ENCODE assay signal across 17 mouse cellular contexts in genomic region chr2:180611882-180612281, GRCm38 (mm10). TPM values are rescaled to one million over a fixed set of nuclear protein-coding genes. Genes with fewer than 3 reads are reported as not detected.
"Had no signal": no experiment of that assay in that cellular context is flagged by ENCODE, and none has a peak within 500 bp of the region (broad histone marks: within the 10 kb centered on the region; RNA-seq: fewer than 3 reads in every experiment).

No protein-coding gene starts in this region.

- H3K4me2 ChIP-seq: lung, embryonic 15.5 days; midbrain, embryonic 11.5 days; midbrain, embryonic 13.5 days; midbrain, embryonic 15.5 days; neural tube, embryonic 12.5 days; stomach, embryonic 15.5 days had no signal

- ATAC-seq: lung, postnatal 0 days; midbrain, embryonic 13.5 days; midbrain, embryonic 15.5 days had no signal

- H3K9ac ChIP-seq: lung, embryonic 15.5 days; midbrain, embryonic 13.5 days; midbrain, embryonic 15.5 days; neural tube, embryonic 12.5 days; stomach, embryonic 15.5 days had no signal

- H3K9me3 ChIP-seq: lung, embryonic 15.5 days; megakaryocyte, embryonic 14.5 days; midbrain, embryonic 13.5 days; midbrain, embryonic 15.5 days; neural tube, embryonic 12.5 days; stomach, embryonic 15.5 days had no signal

- H3K27me3 ChIP-seq: lung, embryonic 15.5 days; midbrain, embryonic 13.5 days; midbrain, embryonic 15.5 days; neural tube, embryonic 12.5 days; stomach, embryonic 15.5 days had no signal

- H3K27ac ChIP-seq: lung, embryonic 15.5 days; macrophage; midbrain, embryonic 13.5 days; midbrain, embryonic 15.5 days; neural tube, embryonic 12.5 days; stomach, embryonic 15.5 days; stomach, postnatal 0 days had no signal

- H3K4me1 ChIP-seq: lung, embryonic 15.5 days; midbrain, embryonic 13.5 days; midbrain, embryonic 15.5 days; neural tube, embryonic 12.5 days; stomach, embryonic 15.5 days had no signal

- H3K36me3 ChIP-seq: lung, embryonic 15.5 days; midbrain, embryonic 13.5 days; midbrain, embryonic 15.5 days; neural tube, embryonic 12.5 days; stomach, embryonic 15.5 days had no signal

- H3K4me3 ChIP-seq: lung, embryonic 15.5 days; megakaryocyte, embryonic 14.5 days; midbrain, embryonic 13.5 days; midbrain, embryonic 15.5 days; neural tube, embryonic 12.5 days; stomach, embryonic 15.5 days had no signal

- DNase-seq: lung, adult 2 months; lung, postnatal 14 days; lung, postnatal 36 days; right cerebral cortex, postnatal 14 days; thymus, adult 2 months; thymus, postnatal 25 days; thymus, postnatal 4 days had no signal

RNA-seq across cellular contexts. Expression of gene Tcfl5, which starts 30.6 kb away (rescaled TPM):
- polyA plus RNA-seq: lung, postnatal 0 days; macrophage had no signal
